Mouse (Mus musculus) thymus, postnatal 10 days (tissue): ENCODE measurements at regions not wholly inside any gene's neighbourhood (a gene's known extent, or its start where the extent isn't known, plus 50 kb on each side); places are given as distances from the start of the nearest gene placed in this dataset.
"Not testable (repeated sequence)": the region's sequence is repeated elsewhere in the genome, so short reads cannot be mapped to it uniquely, and the experiment has no call there.

Source experiments
- DNase-seq, 2 experiments: peaks; one replicate each; pipeline ENCODE4 v3.0.0; 2021; ENCODE audit warnings: low spot score in 2 of 2

DNA sequence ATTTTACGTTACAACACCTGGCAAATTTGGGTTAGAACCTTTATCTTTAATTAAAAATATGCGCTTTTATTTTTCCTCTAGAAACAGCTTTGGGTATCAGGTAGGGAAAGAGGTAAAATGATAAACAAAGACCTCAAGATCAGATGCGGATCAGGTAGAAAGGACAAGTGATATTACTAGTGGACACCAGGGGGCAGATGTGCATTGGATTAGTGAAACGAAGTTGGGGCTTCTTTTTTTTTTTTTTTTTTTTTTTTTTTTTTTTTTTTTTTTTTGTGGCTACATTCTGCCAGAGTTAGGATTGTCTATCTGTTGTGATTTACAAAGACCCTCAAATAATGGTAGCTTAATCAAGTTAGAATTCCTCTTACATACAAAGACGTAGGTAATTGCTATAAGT, 153.8 kb downstream of the Cd109 start:
- DNase-seq = peak in 1 of 2 experiments; percentile 11

DNA sequence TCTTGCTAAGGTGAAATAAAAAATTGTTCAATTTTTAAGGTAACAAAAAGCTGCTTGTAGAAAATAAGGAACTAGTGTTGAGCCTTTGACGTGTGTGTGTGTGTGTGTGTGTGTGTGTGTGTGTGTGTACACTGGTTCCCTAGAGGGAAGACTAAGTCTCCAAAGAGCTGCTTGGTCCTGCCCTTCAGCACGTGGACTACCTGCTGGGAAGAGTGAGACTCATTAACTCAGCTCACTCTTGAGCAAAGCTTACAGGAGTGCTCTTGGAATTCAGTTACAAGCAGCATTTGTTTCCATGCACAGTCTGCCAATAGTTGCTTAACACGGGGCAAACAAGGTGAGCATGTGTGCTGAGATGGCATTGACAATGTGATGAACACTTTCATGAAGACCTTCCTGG, 158.6 kb downstream of the Cd109 start:
- no peak for DNase-seq

DNA sequence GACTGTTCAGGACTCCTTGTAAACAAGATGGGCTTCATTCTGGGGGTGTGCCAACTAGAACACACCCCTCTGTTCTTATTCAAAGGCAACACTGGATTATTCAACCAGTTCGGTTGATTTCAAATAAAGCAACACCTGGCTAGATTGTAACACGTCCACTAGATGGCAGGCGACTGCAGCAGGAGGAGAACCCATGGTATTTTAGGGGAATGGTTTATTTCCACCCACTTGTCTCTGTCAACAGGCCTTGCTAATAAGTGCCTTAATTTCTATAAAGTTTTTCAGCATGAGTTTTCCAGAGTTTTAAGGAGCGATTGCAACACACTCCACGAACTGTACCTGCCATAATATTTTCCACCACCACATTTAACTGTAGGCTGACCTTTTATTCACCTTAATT, 160.1 kb downstream of the Cd109 start:
- DNase-seq = peak in 1 of 2 experiments; percentile 10

DNA sequence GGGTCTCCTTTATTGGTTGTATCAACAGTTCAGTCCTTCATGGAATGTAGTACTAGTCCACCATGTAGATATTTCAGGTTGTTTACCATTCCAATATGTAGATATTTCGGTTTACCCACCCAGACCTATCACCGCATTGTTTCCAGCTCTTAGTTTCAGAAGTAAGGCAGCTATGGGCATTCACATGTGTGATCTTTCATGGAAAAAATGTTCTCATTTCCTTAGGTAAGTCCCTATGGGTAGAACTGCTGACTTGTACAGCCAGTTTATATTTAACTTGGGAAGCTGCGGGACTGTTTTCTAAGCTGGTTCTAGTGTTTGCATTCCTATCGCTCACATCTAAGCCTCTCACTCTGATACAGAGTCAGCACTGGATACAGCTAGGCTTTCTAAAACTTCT, 165.2 kb downstream of the Cd109 start:
- no peak for DNase-seq

DNA sequence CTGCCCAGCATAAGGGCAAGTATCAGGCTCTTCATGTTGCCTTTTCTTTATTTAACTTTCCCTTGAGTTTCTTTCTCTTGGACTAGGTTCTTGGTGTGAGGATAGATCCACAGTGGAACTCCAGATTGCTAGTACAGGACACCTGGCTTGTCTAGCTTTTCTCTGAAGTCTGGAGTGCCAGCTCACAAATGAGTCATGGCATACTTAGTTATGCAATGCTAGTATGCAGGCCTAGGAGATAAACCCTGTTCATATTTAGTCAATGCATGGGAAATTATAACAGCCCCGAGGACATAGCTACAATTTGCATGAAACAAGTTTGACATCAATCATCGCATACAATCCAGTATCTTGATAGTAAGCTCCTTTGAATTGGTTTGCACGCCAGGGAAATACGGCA, 167.0 kb downstream of the Cd109 start:
- DNase-seq = no peak

DNA sequence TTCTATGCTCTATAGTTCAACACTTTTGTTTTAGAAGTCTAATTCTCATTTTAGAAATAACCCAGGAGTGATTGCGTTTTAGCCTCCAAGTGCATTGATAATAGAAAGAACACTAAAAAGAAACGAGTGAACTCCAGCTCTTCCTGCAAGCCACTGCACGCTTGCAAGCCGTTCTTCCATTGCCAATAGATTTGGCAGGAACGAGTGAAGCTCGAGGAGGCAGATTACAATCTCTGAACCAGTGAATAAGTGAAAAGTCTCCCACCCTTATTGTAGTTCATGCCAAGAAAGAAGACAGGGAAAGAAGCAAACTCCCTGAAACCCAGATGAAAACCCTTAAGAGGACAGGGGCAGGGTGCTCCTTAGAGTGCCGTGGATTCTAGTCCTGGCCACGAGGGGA, 167.5 kb downstream of the Cd109 start:
- DNase-seq = no peak

DNA sequence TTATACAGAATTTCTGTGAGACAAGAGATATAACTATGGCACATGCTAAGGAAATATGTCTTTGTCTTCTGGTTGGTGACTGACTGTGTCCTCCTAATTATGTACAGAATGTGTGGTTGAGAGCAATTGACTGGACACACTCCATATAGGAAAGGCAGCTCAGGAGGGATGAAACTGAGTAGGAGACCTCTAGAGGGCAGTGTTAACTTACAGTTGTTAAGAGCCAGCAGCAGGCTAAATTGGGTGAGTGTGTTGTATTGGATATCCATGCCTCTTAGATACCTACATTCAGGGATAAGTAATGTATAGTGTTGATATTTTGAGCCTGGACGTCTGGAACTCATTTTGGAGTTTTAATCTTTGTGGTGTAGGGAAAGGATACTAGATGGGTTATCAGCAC, 172.5 kb downstream of the Cd109 start:
- no peak for DNase-seq

DNA sequence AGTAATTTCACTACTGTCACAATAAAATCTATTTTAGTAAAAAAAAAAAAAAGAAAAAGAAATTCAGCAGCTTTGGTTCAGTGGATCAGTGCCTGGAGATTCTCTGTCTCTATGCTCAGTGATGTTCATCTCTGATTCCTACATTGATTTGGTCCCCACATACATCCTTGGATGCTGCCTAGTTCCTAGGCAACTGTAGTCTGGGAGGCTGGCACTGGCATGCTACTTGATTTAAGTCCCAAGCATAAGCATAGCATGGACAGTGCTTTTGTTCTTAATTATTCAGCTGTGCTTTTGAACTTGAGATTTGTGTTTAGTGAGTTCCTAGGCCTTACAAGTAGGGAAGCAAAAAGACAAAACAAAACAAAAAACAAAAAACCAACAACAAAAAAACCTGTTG, 174.4 kb downstream of the Cd109 start:
- DNase-seq = no peak

DNA sequence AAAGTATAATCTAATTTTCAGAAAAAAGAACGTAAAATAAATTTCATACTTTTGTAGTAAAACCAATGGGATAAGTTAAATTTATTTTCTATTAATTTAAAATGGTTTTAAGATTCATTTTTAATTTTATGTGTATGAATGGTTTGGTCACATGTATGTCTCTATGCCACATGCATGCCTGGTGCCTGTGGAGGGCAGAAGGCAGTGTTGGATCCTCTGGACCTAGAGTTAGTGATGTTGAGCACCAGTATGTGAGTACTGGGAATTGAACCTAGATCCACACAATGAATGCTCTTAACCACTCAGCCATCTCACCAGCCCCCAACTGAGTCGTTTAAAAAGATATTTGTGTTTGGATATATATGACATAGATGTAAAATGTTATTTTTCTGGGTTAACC, 174.8 kb downstream of the Cd109 start:
- no peak for DNase-seq

DNA sequence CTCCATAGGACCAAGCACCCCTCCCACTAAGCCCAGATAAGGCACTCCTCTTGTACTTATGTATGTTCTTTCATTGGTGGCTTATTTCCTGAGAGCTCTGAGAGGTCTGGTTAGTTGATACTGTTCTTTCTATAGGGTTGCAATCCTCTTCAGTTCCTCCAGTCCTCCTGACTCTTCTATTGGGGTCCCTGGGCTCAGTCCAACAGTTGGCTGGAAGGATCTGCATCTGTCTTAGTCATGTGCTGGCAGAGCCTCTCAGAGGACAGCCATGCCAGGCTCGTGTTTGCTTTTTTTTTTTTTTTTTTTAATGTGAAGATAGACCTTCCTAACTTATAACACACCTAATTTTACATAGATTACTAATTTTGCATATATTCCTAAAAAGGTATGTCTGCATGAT, 180.5 kb downstream of the Cd109 start:
- DNase-seq = no peak

DNA sequence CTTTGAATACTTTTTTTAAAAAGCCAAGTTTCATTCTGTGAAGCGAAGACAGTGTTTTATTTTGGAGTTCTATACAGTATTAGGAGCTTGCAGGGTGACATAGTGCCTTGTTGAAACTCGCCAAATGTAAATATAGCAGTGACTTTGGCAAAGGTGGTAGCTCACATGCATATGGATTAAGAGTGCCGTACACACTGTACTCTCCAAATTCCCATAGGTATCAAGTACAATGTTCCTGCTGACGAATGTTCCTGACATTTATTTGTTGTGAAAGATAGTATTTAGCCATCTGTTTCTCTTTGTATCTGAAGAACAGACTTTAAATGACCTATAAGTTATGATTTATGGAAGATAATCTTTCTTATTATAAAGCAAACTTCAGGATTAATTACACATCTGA, 201.9 kb downstream of the Cd109 start:
- DNase-seq = no peak

DNA sequence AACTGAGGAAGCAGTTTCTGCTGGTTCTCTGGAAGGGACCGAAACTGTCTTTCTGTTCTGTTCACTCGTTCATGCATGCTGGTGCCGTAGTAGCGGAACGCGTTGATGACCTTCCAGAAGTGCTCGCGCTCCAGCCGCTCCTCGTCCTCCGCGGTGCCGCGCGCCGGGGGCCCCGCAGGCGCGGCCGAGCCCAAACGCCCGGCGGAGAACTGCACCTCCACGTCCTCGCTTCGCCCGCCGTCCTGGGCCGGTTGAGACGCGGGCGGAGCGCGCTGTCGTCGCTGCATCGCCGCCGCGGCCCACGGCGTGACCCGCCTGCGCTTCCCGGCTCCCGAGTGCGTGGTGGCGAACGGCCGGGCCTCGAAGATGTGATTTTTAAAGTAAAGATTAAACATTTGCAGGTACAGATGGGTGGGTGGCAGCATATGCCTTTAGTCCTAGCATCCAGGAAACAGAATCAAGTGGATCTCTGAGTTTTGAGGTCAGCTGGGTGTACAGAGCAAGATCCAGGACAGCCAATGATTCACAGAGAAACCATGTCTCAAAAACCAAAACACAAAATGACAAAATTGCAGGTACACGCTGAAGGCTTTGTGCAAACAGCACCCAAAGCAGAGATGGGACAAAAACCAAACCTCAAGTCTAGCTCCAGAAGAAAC, 206.3 kb downstream of the Cd109 start:
- DNase-seq = not testable (repeated sequence)

DNA sequence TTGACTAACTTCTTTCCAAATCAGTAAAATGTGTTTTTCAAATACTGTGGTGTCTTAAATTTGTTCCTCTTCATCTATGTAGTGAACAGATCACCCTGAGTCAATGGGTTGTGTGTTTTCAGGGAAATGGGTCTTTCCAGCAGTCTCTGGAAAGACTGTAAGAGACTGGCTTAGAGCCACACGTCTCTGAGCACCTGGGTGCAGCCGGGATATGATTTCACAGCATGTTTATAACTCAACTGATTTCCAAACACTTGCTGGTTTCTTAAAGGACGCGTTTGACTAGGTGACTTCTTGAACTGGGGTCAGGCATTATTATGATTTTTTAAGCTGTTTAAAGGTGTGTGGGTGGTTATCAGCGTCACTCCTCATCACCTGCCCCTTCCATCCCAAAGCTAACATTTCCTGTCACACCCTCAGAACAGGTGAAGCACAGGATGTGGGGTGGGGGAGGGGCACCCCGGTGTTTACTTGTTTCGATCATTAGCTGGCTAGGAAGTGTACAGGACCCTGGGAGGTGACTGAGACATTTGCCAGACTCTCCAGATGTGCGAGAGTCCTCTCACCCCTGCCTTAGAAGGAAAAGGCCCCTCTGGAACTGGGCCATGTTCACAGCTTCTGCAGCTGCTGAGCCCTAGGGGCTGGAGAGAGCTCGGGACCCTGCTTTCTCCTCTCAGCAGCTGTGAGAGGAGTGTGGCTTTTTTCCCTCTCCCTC, 229.8 kb downstream of the Cd109 start:
- DNase-seq = no peak

DNA sequence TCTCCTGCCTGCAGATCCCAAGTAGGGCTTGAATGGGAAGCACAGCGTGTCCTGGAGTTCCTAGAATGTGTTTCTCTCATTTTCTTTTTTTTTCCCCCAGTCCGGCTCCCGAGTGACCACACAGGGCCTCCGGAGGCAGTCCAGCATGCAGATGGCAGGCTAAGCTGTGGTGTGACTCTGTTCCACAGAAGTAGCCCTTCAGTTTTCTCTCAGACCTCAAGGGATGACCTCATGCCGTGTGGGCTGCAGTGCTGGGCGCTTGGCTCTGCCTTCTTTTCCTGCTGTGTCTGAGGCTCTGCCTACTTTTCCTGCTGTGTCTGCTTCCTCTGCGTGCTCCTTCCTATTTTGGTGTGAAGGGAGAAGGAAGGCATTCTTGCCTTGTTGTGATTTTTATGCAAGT, 230.8 kb downstream of the Cd109 start:
- DNase-seq = no peak

DNA sequence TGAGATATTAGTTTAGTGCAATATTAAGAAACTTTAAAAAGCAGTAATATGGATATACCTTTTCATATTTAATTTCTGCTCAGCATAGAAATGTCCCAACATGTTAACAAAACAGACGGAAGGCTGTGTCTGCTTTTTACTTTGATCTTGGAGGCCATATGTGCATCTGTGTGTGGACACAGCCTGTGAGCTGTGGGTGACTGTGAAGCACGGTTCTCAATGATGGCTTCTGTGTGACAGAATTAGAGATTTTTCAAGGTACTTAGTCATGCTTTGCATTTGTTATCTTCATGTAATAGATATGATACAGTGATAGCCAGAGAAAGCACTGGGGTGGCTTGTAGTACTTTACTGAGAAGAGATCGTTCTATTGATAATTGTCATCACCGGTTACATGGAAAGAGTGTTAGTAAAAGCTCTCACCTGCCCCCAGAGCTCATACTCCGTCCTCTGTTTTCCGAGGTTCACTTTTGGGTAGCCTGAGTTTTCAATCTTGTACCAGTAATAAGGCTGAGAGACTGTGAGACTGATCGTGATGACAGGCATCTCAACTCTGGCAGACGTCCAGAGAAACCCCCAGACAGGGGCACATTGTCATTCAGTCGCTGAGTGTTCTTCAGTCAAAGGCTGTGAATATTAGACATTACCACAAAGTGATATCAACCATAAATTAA, 232.7 kb downstream of the Cd109 start:
- DNase-seq = no peak

DNA sequence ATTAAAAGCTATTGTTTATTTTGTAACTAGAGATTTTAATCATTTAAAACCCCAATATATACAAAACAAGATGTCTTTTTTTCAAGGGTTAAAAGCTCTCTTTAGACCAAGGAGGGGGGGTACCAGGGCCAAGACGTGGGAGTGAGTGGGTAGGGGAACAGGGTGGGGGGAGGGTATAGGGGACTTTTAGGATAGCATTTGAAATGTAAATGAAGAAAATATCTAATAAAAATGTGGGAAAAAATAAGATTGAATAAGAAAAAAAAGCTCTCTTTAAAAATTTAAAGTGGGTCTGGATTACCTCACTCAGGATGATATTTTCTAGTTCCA, 233.2 kb downstream of the Cd109 start:
- DNase-seq = not testable (repeated sequence)

DNA sequence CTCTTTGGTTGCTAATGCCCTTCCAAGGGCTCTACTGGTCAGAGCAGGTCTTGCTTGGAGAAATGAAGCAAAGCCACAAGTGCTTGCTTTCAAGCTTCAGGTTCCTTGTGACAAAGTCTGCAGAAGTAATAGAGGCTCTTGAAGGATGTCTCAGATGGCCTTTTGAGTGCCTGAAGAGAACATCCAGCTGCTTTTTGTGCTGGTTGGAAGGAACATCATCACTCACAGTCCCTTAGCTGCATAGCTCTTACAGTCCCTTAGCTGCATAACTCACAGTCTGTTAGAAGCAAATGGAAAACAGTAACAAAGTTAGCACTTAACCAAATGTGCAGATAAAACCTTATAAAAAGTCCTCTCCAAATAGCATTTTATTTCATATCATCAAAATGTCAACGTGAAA, 241.6 kb downstream of the Cd109 start:
- no peak for DNase-seq

DNA sequence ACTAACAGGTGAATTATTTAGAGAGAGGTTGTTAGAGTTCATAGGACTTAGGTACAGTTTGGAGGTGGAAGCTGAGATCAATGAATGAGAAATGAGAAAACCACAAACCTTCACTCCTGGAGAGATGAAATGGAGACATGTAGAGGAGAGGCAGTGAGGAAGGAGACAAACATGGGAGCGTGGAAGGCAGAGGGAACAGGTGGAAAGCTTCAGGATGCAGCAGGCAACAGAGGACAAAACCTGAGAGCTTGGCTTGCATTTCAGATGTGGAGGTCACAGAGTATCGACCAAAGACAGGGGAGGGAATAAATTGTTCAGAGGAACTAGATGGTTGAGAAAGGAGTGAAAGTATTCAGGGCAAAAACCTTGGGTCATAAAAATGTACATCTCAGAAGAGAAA, 244.6 kb downstream of the Cd109 start:
- DNase-seq = no peak

DNA sequence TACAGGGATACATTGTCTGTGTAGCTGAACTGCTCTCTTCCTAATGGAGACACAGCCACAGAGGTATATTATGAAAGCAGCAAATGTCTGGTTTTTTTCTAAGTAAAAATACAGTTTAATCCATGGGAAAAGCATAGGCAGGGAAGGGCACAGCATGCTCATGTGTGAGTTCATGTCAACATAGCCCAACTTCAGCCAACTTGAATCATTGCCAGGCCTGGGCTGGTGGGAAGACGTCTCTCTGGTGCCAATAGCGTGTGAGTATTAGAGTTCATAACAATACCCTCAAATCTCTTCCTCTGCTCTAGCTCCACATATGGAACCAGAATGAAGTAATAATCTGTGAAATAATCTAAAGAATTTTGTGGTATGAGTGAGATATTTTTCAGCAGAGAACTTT, 257.2 kb downstream of the Cd109 start:
- no peak for DNase-seq

DNA sequence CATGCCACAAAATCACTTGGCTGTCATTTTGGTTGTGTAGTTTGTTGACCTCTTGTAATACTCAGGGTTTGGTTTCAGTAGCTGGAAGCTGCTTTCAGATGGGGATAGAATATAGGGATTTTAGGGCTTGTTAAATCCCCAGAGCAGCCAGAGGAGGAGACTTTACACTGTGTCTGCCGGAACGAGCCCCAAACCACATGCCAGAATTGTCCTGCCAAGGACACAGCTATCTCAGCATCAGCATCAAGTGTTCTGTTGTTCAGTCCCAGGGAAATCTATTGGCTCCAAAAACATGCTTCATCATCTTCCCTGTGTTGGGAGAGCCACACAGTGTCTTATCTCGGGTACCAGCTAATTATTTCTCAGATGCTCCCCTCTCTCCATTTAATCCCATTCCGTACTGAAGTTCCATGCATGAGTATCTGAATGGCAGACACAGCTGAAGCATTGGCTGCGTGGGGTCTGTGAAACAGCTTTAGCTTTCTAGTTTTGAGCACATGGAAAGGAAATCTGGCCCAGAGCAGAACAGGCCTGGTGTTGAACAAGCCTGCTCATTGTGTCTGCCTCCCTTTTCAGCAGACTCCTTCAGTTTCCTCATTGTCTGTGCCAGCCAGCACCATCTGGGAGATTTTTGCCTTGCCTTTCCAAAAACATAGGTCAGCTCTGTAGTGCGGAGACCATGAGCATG, 264.8 kb downstream of the Cd109 start:
- DNase-seq = no peak

DNA sequence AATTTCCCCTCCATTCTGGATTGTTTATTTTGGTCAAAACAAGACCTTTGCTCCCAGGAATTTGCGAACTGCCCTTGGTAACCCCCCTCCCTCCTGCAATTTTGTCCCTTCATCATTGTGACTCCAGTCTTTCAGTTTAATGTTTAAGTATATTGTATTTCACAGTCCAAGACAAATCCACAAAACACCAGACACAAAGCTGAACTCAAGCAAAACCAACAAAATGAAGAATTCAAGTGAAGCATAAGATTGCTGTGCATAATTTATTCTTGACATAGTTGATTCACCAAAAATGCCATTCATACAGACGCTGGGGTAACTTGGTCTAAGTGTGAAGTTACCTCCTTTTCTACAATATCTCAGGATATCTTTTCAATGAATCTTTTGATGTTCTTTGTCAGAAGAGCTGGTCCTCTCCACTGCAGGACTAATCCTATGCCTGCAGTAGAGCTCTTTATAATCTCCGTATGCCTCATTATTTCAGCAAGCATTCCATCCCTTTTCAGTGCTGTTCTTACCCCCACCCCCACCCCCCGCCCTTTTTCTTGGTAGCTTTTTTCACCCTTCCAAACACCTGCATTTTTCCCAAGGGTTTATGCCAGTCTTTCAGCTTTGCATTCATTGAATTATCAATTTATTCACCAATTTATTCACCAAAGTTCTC, 265.4 kb downstream of the Cd109 start:
- DNase-seq = no peak

DNA sequence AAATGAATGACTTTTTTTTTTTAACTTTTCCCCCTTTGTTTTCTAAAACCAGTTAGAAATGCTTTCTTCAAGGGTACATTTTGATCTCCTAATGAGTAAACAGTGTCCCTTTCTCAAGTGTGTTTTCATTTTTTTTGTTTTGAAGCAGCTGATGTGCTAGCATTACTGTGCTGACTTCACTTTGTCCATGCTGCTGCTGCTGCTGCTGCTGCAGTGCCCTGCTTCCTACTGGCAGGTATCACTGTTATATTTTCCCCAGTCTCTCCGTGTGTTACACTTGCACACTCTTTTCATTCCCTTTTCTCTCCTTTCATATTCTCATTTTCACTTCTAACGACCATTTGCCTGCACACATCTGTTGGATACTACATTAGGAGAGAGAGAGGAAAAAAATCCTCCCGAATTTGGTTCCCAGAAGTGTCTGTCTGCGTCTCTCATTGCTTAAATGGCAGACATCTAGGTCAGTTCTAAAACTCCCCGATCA, 266.0 kb downstream of the Cd109 start:
- DNase-seq = no peak
